Mouse (Mus musculus): ENCODE measurements around the gene Ralgapa1. TPM values are rescaled to one million over a fixed set of nuclear protein-coding genes. Genes with fewer than 3 reads are reported as not detected.
"Not testable (repeated sequence)": the region's sequence is repeated elsewhere in the genome, so short reads cannot be mapped to it uniquely, and the experiment has no call there.

The Ralgapa1 gene
- polyA plus RNA-seq, 1 experiment from 2014 or later, result 20.3 TPM

GRCm38 (mm10) chr12:55785252-55785651, 35.7 kb downstream of the Ralgapa1 start:
- H3K9me3 ChIP-seq (ENCODE audit: control insufficient read depth, low read length), result no peaks in the 10 kb centered on the region
- no peak overlapping the region for H3K4me3 ChIP-seq (ENCODE audit: low read depth, low read length)
- WGBS, result 86% methylated on average over 2 of the region's 2 CpGs
- DNase-seq (ENCODE audit: low spot score), result no peak
- H3K27ac ChIP-seq (ENCODE audit: low read depth), result no peak overlapping the region
- no peak overlapping the region for H3K4me2 ChIP-seq (ENCODE audit: low read length)
- H3K9ac ChIP-seq (ENCODE audit: low read length), result no peak overlapping the region
- ATAC-seq (replicated peaks; ENCODE audit: low FRiP score, low TSS enrichment, low read depth), result no peak
- H3K36me3 ChIP-seq (ENCODE audit: control insufficient read depth, insufficient read depth, low read length), result peaks cover 34% of the 10 kb centered on the region
- no peaks in the 10 kb centered on the region for H3K27me3 ChIP-seq (replicated peaks; ENCODE audit: control insufficient read depth, insufficient read depth, low read length)
- no peaks in the 10 kb centered on the region for H3K4me1 ChIP-seq (replicated peaks; ENCODE audit: control insufficient read depth, insufficient read depth, low read length)

GRCm38 (mm10) chr12:55782662-55783061, 38.3 kb downstream of the Ralgapa1 start:
- Histone ChIP-seq H3K27ac (ENCODE audit: low read depth) (no peak overlapping the region), H3K9ac (ENCODE audit: low read length) (no peak overlapping the region), H3K9me3 (ENCODE audit: control insufficient read depth, low read length) (no peaks in the 10 kb centered on the region), H3K36me3 (ENCODE audit: control insufficient read depth, insufficient read depth, low read length) (peaks cover 33% of the 10 kb centered on the region), H3K4me3 (ENCODE audit: low read depth, low read length) (no peak overlapping the region), H3K27me3 (replicated peaks; ENCODE audit: control insufficient read depth, insufficient read depth, low read length) (no peaks in the 10 kb centered on the region), H3K4me1 (replicated peaks; ENCODE audit: control insufficient read depth, insufficient read depth, low read length) (no peaks in the 10 kb centered on the region), H3K4me2 (ENCODE audit: low read length) (no peak overlapping the region)
- DNase-seq (ENCODE audit: low spot score) (no peak), ATAC-seq (replicated peaks; ENCODE audit: low FRiP score, low TSS enrichment, low read depth) (no peak)
- WGBS, result 94% methylated on average over 3 of the region's 3 CpGs

- H3K9ac ChIP-seq (ENCODE audit: low read length), result no peak overlapping the region
- peaks cover 21% of the 10 kb centered on the region for H3K36me3 ChIP-seq (ENCODE audit: control insufficient read depth, insufficient read depth, low read length)
- DNase-seq (ENCODE audit: low spot score) (no peak), ATAC-seq (replicated peaks; ENCODE audit: low FRiP score, low TSS enrichment, low read depth) (no peak)
- WGBS, result 90% methylated on average over 2 of the region's 2 CpGs
- H3K27me3 ChIP-seq (replicated peaks; ENCODE audit: control insufficient read depth, insufficient read depth, low read length), result no peaks in the 10 kb centered on the region
- H3K9me3 ChIP-seq (ENCODE audit: control insufficient read depth, low read length), result no peaks in the 10 kb centered on the region
- no peak overlapping the region for H3K4me3 ChIP-seq (ENCODE audit: low read depth, low read length)
- no peak overlapping the region for H3K4me2 ChIP-seq (ENCODE audit: low read length)
- H3K4me1 ChIP-seq (replicated peaks; ENCODE audit: control insufficient read depth, insufficient read depth, low read length), result no peaks in the 10 kb centered on the region
- no peak overlapping the region for H3K27ac ChIP-seq (ENCODE audit: low read depth)
These were observed 42.7 kb downstream of the Ralgapa1 start for GRCm38 (mm10) chr12:55778301-55778700.

- DNase-seq (ENCODE audit: low spot score) (no peak), ATAC-seq (replicated peaks; ENCODE audit: low FRiP score, low TSS enrichment, low read depth) (no peak)
- Histone ChIP-seq H3K4me1 (replicated peaks; ENCODE audit: control insufficient read depth, insufficient read depth, low read length) (no peaks in the 10 kb centered on the region), H3K27me3 (replicated peaks; ENCODE audit: control insufficient read depth, insufficient read depth, low read length) (no peaks in the 10 kb centered on the region), H3K4me2 (ENCODE audit: low read length) (no peak overlapping the region), H3K9ac (ENCODE audit: low read length) (no peak overlapping the region), H3K27ac (ENCODE audit: low read depth) (no peak overlapping the region), H3K4me3 (ENCODE audit: low read depth, low read length) (no peak overlapping the region), H3K9me3 (ENCODE audit: control insufficient read depth, low read length) (no peaks in the 10 kb centered on the region), H3K36me3 (ENCODE audit: control insufficient read depth, insufficient read depth, low read length) (peaks cover 21% of the 10 kb centered on the region)
These were observed 43.6 kb downstream of the Ralgapa1 start for GRCm38 (mm10) chr12:55777356-55777755.

GRCm38 (mm10) chr12:55774316-55774715, 46.7 kb downstream of the Ralgapa1 start:
- no peak overlapping the region for H3K4me3 ChIP-seq (ENCODE audit: low read depth, low read length)
- no peaks in the 10 kb centered on the region for H3K27me3 ChIP-seq (replicated peaks; ENCODE audit: control insufficient read depth, insufficient read depth, low read length)
- DNase-seq (ENCODE audit: low spot score) (no peak), ATAC-seq (replicated peaks; ENCODE audit: low FRiP score, low TSS enrichment, low read depth) (no peak)
- H3K27ac ChIP-seq (ENCODE audit: low read depth), result no peak overlapping the region
- no peaks in the 10 kb centered on the region for H3K9me3 ChIP-seq (ENCODE audit: control insufficient read depth, low read length)
- H3K36me3 ChIP-seq (ENCODE audit: control insufficient read depth, insufficient read depth, low read length), result peaks cover 33% of the 10 kb centered on the region
- no peaks in the 10 kb centered on the region for H3K4me1 ChIP-seq (replicated peaks; ENCODE audit: control insufficient read depth, insufficient read depth, low read length)
- 84% methylated on average over 3 of the region's 3 CpGs for WGBS
- no peak overlapping the region for H3K9ac ChIP-seq (ENCODE audit: low read length)
- H3K4me2 ChIP-seq (ENCODE audit: low read length), result no peak overlapping the region

GRCm38 (mm10) chr12:55720319-55720718, 100.6 kb downstream of the Ralgapa1 start:
- no peaks in the 10 kb centered on the region for H3K9me3 ChIP-seq (ENCODE audit: control insufficient read depth, low read length)
- no peak overlapping the region for H3K27ac ChIP-seq (ENCODE audit: low read depth)
- no peaks in the 10 kb centered on the region for H3K4me1 ChIP-seq (replicated peaks; ENCODE audit: control insufficient read depth, insufficient read depth, low read length)
- H3K4me2 ChIP-seq (ENCODE audit: low read length), result no peak overlapping the region
- DNase-seq (ENCODE audit: low spot score) (no peak), ATAC-seq (replicated peaks; ENCODE audit: low FRiP score, low TSS enrichment, low read depth) (no peak)
- H3K9ac ChIP-seq (ENCODE audit: low read length), result no peak overlapping the region
- WGBS, result 75% methylated on average over 1 of the region's 1 CpGs
- no peak overlapping the region for H3K4me3 ChIP-seq (ENCODE audit: low read depth, low read length)
- H3K36me3 ChIP-seq (ENCODE audit: control insufficient read depth, insufficient read depth, low read length), result peaks cover 56% of the 10 kb centered on the region
- H3K27me3 ChIP-seq (replicated peaks; ENCODE audit: control insufficient read depth, insufficient read depth, low read length), result no peaks in the 10 kb centered on the region

- DNase-seq (ENCODE audit: low spot score) (no peak), ATAC-seq (replicated peaks; ENCODE audit: low FRiP score, low TSS enrichment, low read depth) (no peak)
- Histone ChIP-seq H3K4me2 (ENCODE audit: low read length) (no peak overlapping the region), H3K9ac (ENCODE audit: low read length) (no peak overlapping the region), H3K36me3 (ENCODE audit: control insufficient read depth, insufficient read depth, low read length) (peaks cover 36% of the 10 kb centered on the region), H3K4me1 (replicated peaks; ENCODE audit: control insufficient read depth, insufficient read depth, low read length) (no peaks in the 10 kb centered on the region), H3K27ac (ENCODE audit: low read depth) (no peak overlapping the region), H3K9me3 (ENCODE audit: control insufficient read depth, low read length) (no peaks in the 10 kb centered on the region), H3K4me3 (ENCODE audit: low read depth, low read length) (no peak overlapping the region), H3K27me3 (replicated peaks; ENCODE audit: control insufficient read depth, insufficient read depth, low read length) (no peaks in the 10 kb centered on the region)
- WGBS, result 98% methylated on average over 4 of the region's 4 CpGs
These were observed 115.1 kb downstream of the Ralgapa1 start for GRCm38 (mm10) chr12:55705881-55706280.

GRCm38 (mm10) chr12:55666699-55667098, 154.3 kb downstream of the Ralgapa1 start:
- Histone ChIP-seq H3K4me1 (replicated peaks; ENCODE audit: control insufficient read depth, insufficient read depth, low read length) (no peaks in the 10 kb centered on the region), H3K9me3 (ENCODE audit: control insufficient read depth, low read length) (no peaks in the 10 kb centered on the region), H3K4me3 (ENCODE audit: low read depth, low read length) (no peak overlapping the region), H3K27ac (ENCODE audit: low read depth) (no peak overlapping the region), H3K9ac (ENCODE audit: low read length) (no peak overlapping the region), H3K4me2 (ENCODE audit: low read length) (no peak overlapping the region), H3K27me3 (replicated peaks; ENCODE audit: control insufficient read depth, insufficient read depth, low read length) (no peaks in the 10 kb centered on the region), H3K36me3 (ENCODE audit: control insufficient read depth, insufficient read depth, low read length) (peaks cover 21% of the 10 kb centered on the region; the same call in 1 of the 2 replicates)
- ATAC-seq (replicated peaks; ENCODE audit: low FRiP score, low TSS enrichment, low read depth) (no peak), DNase-seq (ENCODE audit: low spot score) (no peak)
- WGBS, result 90% methylated on average over 6 of the region's 6 CpGs

- not testable (repeated sequence) for H3K9me3 ChIP-seq (ENCODE audit: control insufficient read depth, low read length); ATAC-seq (replicated peaks; ENCODE audit: low FRiP score, low TSS enrichment, low read depth); H3K4me1 ChIP-seq (replicated peaks; ENCODE audit: control insufficient read depth, insufficient read depth, low read length); DNase-seq (ENCODE audit: low spot score); H3K9ac ChIP-seq (ENCODE audit: low read length); H3K4me3 ChIP-seq (ENCODE audit: low read depth, low read length); H3K4me2 ChIP-seq (ENCODE audit: low read length); H3K27ac ChIP-seq (ENCODE audit: low read depth); H3K27me3 ChIP-seq (replicated peaks; ENCODE audit: control insufficient read depth, insufficient read depth, low read length)
- peaks cover 37% of the 10 kb centered on the region for H3K36me3 ChIP-seq (ENCODE audit: control insufficient read depth, insufficient read depth, low read length)
These were observed 157.8 kb downstream of the Ralgapa1 start for GRCm38 (mm10) chr12:55663194-55663593.
